Mouse (Mus musculus): Measurements from ENCODE around the gene Dirc2. TPM values are rescaled to one million over a fixed set of nuclear protein-coding genes. Genes with fewer than 3 reads are reported as not detected.

Gene Dirc2
- polyA plus RNA-seq, 1 experiment from 2014 or later: 13.5 TPM

DNA sequence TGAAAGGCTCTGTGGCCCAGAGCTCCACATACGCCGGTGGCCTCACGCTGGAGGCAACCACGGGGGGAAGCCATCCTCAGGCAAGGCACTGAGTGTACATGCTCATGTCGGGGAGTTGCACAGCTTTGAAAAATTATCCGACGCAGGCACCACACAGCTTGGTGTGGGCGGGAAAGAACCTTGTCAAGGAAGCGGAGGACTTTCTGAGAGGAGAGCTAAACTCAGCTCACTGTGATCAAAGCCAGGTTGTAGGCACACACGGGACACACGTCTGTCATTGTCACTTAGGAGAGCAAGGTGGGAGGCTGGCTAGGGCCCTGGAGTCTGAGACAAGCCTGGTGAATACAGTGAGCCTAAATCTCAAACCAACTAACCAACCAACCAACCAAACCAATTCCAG, 67.3 kb downstream of the Dirc2 start:
- WGBS: 59% methylated on average over 11 of the region's 11 CpGs
- Histone ChIP-seq H3K4me1 (no peaks in the 10 kb centered on the region), H3K27me3 (replicated peaks) (no peaks in the 10 kb centered on the region), H3K9me3 (no peaks in the 10 kb centered on the region), H3K27ac (no peak overlapping the region), H3K9ac (no peak overlapping the region), H3K4me2 (no peak overlapping the region), H3K4me3 (replicated peaks) (no peak overlapping the region), H3K36me3 (0 out of 2 replicates have a peak, but pooled peaks cover 3% of the 10 kb centered on the region)
- no peak for ATAC-seq (ENCODE audit: insufficient read depth, low FRiP score, low read depth)

DNA sequence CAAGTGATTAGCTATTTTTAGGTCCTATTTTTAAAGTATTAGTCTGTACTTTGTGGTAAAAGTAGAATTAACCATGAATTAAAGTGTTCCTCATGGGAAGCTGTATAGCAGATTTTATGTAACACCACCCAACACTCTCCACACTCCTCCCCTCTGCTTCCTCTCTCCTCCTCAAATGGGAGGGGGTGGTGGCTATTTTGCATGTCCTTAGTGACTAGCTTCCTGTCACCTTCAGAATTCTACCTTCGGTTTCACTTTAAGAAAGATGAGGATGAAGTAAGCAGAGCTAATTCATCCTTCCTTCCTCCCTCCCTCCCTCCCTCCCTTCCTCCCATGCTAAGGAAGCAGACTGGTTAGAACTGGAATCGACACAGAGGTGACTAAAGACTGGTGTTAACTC, 73.1 kb downstream of the Dirc2 start:
- Histone ChIP-seq H3K27me3 (replicated peaks) (no peaks in the 10 kb centered on the region), H3K9ac (no peak overlapping the region), H3K4me2 (no peak overlapping the region), H3K9me3 (no peaks in the 10 kb centered on the region), H3K36me3 (0 out of 2 replicates have a peak, but pooled peaks cover 4% of the 10 kb centered on the region), H3K27ac (no peak overlapping the region), H3K4me1 (no peaks in the 10 kb centered on the region), H3K4me3 (replicated peaks) (no peak overlapping the region)
- no peak for ATAC-seq (ENCODE audit: insufficient read depth, low FRiP score, low read depth)
- WGBS: 70% methylated on average over 2 of the region's 2 CpGs

DNA sequence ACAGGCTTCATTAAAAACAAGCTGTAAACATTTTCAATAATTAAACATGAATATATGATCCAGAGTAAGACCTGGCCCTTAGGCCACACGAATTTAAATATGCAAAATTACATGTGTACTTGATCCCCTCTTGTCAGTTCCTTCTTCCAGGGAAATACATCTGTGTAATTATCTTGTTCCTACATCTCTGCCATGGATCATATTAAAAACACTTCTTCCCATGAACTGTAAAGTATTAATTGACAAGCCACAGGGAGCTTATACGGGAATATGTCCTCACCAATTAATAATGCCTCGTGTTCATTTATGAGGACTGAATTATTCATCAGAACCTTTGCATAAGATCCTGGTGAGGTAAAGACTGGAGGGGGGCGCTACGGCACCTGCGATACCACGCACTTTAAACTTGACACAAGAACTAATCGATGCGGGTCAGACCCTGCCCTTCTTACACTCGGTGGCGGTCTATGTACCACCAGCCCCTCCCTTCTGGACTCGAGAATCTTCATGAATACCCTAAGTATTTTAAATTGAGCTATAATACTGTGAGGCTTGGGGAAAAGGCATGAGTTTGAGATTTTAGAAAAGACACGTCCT, 74.8 kb downstream of the Dirc2 start:
- Histone ChIP-seq H3K9me3 (no peaks in the 10 kb centered on the region), H3K4me2 (no peak overlapping the region), H3K4me1 (no peaks in the 10 kb centered on the region), H3K27me3 (replicated peaks) (no peaks in the 10 kb centered on the region), H3K4me3 (replicated peaks) (no peak overlapping the region), H3K9ac (no peak overlapping the region), H3K27ac (no peak overlapping the region), H3K36me3 (0 out of 2 replicates have a peak, but pooled peaks cover 4% of the 10 kb centered on the region)
- 89% methylated on average over 13 of the region's 13 CpGs for WGBS
- no peak for ATAC-seq (ENCODE audit: insufficient read depth, low FRiP score, low read depth)

DNA sequence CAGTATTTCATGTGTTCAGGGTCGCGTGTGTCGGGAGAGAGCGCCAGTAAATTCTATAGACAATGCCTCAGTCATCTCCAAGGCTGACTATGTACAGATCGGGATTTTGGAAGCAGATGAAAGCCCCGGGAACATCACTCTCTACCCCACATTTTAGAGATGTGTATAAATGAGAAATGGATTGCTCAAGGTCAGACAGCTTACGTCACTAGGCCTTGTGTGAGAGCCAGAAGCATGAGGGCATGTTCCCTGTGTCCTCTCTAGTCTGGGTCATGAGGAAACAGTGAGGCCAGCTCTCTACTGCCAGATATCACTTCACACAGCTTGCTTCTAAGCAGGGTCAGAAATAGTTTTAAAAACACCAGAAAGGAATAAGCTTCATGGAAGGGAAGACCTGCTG, 77.5 kb downstream of the Dirc2 start:
- Histone ChIP-seq H3K9me3 (no peaks in the 10 kb centered on the region), H3K9ac (no peak overlapping the region), H3K27me3 (replicated peaks) (no peaks in the 10 kb centered on the region), H3K36me3 (0 out of 2 replicates have a peak, but pooled peaks cover 4% of the 10 kb centered on the region), H3K4me3 (replicated peaks) (no peak overlapping the region), H3K4me1 (no peaks in the 10 kb centered on the region), H3K27ac (no peak overlapping the region), H3K4me2 (no peak overlapping the region)
- 85% methylated on average over 7 of the region's 7 CpGs for WGBS
- no peak for ATAC-seq (ENCODE audit: insufficient read depth, low FRiP score, low read depth)

DNA sequence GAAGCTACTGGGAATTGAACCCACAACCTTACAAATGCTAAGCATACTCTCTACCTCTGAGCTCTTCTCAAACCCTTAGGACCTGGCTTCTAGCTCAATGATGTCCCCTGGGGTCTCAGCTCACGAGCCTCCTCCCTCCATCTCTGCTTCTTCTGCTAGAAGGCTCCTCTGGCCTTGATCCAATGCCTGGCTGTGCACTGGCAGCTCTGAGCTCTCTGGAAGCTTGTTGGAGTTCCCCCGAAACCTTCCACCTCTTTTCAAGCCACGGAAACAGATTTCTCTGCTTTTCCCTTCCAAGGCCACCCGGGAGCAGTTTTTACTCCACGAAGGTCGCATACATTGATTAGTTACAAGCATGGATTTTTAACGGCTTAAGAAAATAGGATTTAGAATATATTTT, 82.7 kb downstream of the Dirc2 start:
- no peaks in the 10 kb centered on the region for H3K27me3 ChIP-seq (replicated peaks)
- H3K27ac ChIP-seq: no peak overlapping the region
- no peak overlapping the region for H3K4me2 ChIP-seq
- ATAC-seq (ENCODE audit: insufficient read depth, low FRiP score, low read depth): no peak
- H3K4me1 ChIP-seq: no peaks in the 10 kb centered on the region
- H3K9ac ChIP-seq: no peak overlapping the region
- 66% methylated on average over 7 of the region's 7 CpGs for WGBS
- no peaks in the 10 kb centered on the region for H3K9me3 ChIP-seq
- no peaks in the 10 kb centered on the region for H3K36me3 ChIP-seq
- H3K4me3 ChIP-seq (replicated peaks): no peak overlapping the region

DNA sequence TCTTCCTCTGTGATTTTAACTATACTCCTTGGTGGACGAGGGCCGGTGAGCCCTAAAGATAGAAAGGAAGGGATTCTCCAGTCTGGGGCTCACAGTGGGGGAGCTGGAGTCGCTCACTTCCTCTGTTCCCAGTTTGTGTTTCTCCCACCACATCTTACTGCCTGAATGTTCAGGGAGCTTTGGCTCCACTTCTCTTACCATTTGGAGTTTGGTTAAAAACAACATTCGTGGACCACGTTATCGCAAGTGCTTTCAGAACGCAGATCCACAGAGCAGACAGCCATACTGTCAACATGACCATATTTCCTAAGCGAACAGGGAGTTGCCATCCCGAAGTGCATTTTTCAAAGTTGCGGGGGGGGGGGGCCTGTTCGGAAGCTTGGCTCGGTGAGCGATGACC, 84.1 kb downstream of the Dirc2 start:
- Histone ChIP-seq H3K4me3 (replicated peaks) (no peak overlapping the region), H3K9me3 (no peaks in the 10 kb centered on the region), H3K4me1 (no peaks in the 10 kb centered on the region), H3K27me3 (replicated peaks) (no peaks in the 10 kb centered on the region), H3K9ac (no peak overlapping the region), H3K36me3 (no peaks in the 10 kb centered on the region), H3K4me2 (no peak overlapping the region), H3K27ac (no peak overlapping the region)
- 79% methylated on average over 13 of the region's 13 CpGs for WGBS
- no peak for ATAC-seq (ENCODE audit: insufficient read depth, low FRiP score, low read depth)

DNA sequence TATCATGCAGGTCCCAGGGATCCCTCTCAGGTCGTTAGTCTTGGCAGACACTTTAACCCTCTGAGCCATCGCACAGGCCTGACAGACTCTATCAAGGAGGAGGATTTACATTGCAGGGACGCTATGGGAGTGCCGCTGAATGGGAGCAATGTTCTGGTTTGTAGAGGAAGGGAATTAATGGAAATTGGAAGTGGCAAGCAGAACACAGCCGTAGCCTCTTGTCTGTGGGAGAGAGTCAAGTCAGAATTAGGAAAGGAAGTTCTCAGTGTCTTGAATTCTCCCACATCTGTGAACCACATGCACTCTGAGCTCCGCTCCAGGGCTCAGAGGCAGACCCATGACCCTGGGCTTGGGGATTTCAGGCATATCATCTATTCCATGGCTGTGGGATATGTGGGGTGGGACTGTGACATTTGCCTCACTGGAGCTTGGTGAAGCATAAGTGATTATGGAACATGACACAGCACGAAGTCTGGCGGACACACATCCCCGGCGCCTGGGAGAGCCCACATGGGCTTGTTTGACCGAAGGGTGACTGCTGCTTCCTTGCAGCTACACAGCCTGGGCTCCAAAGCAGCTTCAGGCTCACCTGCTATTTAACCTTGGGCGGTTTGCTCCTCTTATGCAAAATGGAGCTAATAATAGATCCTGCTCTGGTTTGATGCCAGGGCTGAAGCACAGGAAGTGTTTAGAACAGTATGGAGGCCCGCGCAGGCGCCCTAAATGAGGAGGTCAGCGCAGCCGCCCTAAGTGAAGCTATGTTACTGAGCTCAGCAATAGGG, 87.6 kb downstream of the Dirc2 start:
- WGBS: 68% methylated on average over 17 of the region's 17 CpGs
- H3K27me3 ChIP-seq (replicated peaks): no peaks in the 10 kb centered on the region
- ATAC-seq (ENCODE audit: insufficient read depth, low FRiP score, low read depth): no peak

DNA sequence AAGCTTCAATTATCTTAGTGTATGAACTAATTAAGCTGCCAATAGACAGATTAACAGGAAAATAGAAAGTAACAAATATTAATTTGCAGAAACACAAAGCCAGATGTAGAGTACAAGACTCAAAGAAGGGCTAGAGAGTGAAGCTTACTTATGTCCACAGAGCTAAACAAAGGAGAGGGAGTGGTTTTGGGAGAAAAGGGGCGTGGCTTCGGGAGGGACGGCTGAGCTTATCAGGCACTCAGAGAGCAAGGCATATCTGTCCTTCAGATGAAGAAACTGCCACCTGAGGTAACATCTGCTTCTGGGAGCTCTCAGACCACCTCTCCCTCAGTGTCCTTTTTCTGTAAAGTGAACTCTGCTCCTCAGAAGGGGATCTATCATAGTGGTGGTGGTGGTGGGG, 90.7 kb downstream of the Dirc2 start:
- H3K36me3 ChIP-seq: no peaks in the 10 kb centered on the region
- H3K4me2 ChIP-seq: no peak overlapping the region
- no peaks in the 10 kb centered on the region for H3K27me3 ChIP-seq (replicated peaks)
- H3K9me3 ChIP-seq: no peaks in the 10 kb centered on the region
- no peaks in the 10 kb centered on the region for H3K4me1 ChIP-seq
- ATAC-seq (ENCODE audit: insufficient read depth, low FRiP score, low read depth): no peak
- H3K4me3 ChIP-seq (replicated peaks): no peak overlapping the region
- WGBS: 21% methylated on average over 3 of the region's 3 CpGs
- H3K27ac ChIP-seq: no peak overlapping the region
- H3K9ac ChIP-seq: no peak overlapping the region

More for the DNA sequence above, 87.6 kb downstream of the Dirc2 start:
- no peak overlapping the region for H3K4me2 ChIP-seq
- H3K9ac ChIP-seq: no peak overlapping the region
- H3K36me3 ChIP-seq: no peaks in the 10 kb centered on the region
- no peaks in the 10 kb centered on the region for H3K4me1 ChIP-seq
- H3K27ac ChIP-seq: no peak overlapping the region
- H3K4me3 ChIP-seq (replicated peaks): no peak overlapping the region
- H3K9me3 ChIP-seq: no peaks in the 10 kb centered on the region

DNA sequence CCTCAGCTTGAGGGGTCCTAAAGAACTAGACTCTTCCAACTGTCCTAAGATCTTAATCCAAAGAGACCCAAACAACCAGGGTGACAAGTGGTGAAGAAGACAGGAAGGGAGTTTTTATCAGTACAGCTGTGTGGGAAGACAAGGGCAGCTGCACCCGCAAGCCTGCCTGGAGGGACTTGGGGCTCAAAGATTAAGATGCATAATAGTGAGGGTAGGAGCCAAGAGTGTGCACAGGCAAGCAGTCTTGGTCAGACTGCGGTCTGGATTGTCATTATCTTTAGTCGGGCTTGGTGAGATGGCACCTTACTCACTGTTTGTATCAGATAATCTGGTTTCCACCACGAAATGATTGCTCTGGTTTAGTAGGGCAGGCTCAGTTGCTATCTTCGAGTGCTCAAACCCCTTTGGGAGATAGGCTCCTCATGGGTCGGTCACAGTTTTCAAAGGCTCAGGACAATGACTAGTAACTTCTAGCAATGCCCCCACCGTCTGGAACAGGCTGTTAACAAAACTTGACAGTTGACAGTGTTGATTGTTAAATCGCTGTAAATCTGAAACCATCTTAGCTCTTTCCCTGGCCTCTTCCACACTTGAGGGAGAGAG, 91.5 kb downstream of the Dirc2 start:
- no peak for ATAC-seq (ENCODE audit: insufficient read depth, low FRiP score, low read depth)
- Histone ChIP-seq H3K27ac (no peak overlapping the region), H3K4me2 (no peak overlapping the region), H3K4me3 (replicated peaks) (no peak overlapping the region), H3K9me3 (no peaks in the 10 kb centered on the region), H3K4me1 (no peaks in the 10 kb centered on the region), H3K9ac (no peak overlapping the region), H3K36me3 (no peaks in the 10 kb centered on the region), H3K27me3 (replicated peaks) (no peaks in the 10 kb centered on the region)
- whole genome bisulfite sequencing: 75% methylated on average over 8 of the region's 8 CpGs

DNA sequence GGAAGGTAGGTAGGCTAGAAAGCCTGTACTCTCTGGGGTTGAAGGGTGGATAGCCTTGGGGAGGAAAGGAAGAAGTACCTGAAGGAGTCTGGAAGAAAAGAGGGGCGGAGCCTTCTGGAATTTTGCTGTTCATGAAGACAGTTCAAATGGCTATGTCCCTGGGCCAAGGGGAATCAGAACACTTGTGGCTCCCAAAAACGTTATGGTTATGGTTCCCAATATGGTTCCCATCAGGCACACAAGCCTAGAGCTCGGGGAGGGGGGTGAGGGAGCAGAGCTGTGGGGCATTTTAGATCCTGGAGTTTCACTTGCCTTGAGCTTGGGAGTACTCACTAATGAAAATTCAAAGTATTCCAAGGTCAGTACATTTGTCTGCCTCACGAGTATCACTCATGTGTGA, 104.3 kb downstream of the Dirc2 start:
- H3K9ac ChIP-seq: no peak overlapping the region
- H3K4me2 ChIP-seq: no peak overlapping the region
- 80% methylated on average over 4 of the region's 4 CpGs for WGBS
- H3K4me3 ChIP-seq (replicated peaks): no peak overlapping the region
- H3K9me3 ChIP-seq: no peaks in the 10 kb centered on the region
- ATAC-seq (ENCODE audit: insufficient read depth, low FRiP score, low read depth): no peak
- H3K36me3 ChIP-seq: no peaks in the 10 kb centered on the region
- H3K27ac ChIP-seq: no peak overlapping the region
- peaks cover 13% of the 10 kb centered on the region for H3K27me3 ChIP-seq (replicated peaks)
- H3K4me1 ChIP-seq: 0 out of 2 replicates have a peak, but pooled peaks cover 6% of the 10 kb centered on the region

DNA sequence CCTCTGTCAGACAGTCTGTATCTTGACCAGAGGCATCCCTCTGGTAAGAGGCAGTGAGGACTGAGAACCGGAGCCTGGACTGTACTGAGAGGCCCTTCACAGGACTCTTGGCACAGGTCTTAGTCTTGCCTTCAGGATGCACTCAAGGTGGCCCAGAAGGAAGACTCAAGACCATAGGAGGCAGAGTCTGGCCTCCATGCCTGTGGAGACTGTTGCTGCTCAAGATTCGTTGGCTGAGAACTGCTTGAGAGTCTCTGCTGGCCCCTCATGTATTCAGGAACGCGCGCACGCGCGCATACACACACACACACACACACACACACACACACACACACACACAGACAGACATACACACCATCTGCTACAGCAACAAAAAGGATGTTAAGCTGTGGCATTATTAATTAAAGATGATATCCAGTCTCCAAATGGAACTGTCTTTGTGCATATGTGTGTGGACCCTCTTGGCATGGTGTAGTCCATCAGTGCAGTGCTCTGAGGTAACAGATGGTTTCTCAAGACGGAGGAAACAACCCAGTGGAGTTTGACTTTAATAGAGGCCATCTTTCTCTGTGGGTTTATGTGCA, 105.2 kb downstream of the Dirc2 start:
- no peak for ATAC-seq (ENCODE audit: insufficient read depth, low FRiP score, low read depth)
- Histone ChIP-seq H3K4me1 (0 out of 2 replicates have a peak, but pooled peaks cover 9% of the 10 kb centered on the region), H3K4me3 (replicated peaks) (no peak overlapping the region), H3K9me3 (no peaks in the 10 kb centered on the region), H3K27ac (no peak overlapping the region), H3K9ac (no peak overlapping the region), H3K27me3 (replicated peaks) (peaks cover 22% of the 10 kb centered on the region), H3K4me2 (no peak overlapping the region), H3K36me3 (no peaks in the 10 kb centered on the region)
- WGBS: 92% methylated on average over 9 of the region's 9 CpGs

DNA sequence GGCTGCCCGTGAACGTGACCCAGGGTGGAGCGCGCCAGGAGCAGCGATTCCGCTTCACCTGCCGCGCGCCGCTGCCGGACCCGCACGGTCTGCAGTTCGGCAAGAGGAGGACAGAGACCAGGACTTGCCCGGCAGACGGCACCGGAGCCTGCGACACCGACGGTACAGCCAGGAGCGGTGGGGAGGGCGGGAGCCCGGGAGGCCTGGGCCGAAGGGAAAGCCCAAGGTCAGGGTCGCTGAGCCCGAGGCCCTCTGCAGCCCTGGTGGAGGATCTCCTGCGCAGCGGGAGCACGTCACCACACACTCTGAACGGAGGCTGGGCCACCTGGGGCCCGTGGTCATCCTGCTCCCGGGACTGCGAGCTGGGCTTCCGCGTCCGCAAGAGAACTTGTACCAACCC, 108.9 kb downstream of the Dirc2 start:
- no peak for ATAC-seq (ENCODE audit: insufficient read depth, low FRiP score, low read depth)
- peaks cover 31% of the 10 kb centered on the region for H3K27me3 ChIP-seq (replicated peaks)
- peak overlapping the region; percentile 62 for H3K4me2 ChIP-seq
- WGBS: 6% methylated on average over 36 of the region's 36 CpGs
- H3K4me1 ChIP-seq: 0 out of 2 replicates have a peak, but pooled peaks cover 9% of the 10 kb centered on the region
- no peaks in the 10 kb centered on the region for H3K36me3 ChIP-seq
- H3K9me3 ChIP-seq: no peaks in the 10 kb centered on the region
- no peak overlapping the region for H3K9ac ChIP-seq
- H3K4me3 ChIP-seq (replicated peaks): peak overlapping the region; percentile 32
- no peak overlapping the region for H3K27ac ChIP-seq
